Mouse (Mus musculus) embryonic facial prominence, embryonic 11.5 days (tissue): ENCODE measurements around the gene Il17c. TPM values are rescaled to one million over a fixed set of nuclear protein-coding genes. Genes with fewer than 3 reads are reported as not detected.

Experiments used
- ATAC-seq: fragments of 200-750 bp; cut with Nextera tagmentation; replicated peaks from 2 replicates; pipeline ENCODE4 v1.8.0; 2017; ENCODE audit warnings: low read depth; ENCODE audit not compliant: insufficient number of reproducible peaks, low FRiP score, low TSS enrichment
- DNase-seq: peaks from one replicate; pipeline ENCODE4 v3.0.0-alpha.2; 2015; ENCODE audit warnings: low spot score
- H3K27ac ChIP-seq: fragments of 300-500 bp; sonication (generic); replicated peaks from 2 replicates; pipeline ENCODE4 v1.5.1; 2014; ENCODE audit warnings: mild to moderate bottlenecking, low read depth, low read length, control low read depth
- H3K27me3 ChIP-seq: fragments of 300-500 bp; sonication (generic); 2 replicates; pipeline ENCODE4 v1.6.1; 2014; ENCODE audit warnings: mild to moderate bottlenecking, low read length, moderate library complexity, mixed read lengths; ENCODE audit not compliant: control insufficient read depth, insufficient read depth
- H3K36me3 ChIP-seq: fragments of 300-500 bp; sonication (generic); replicated peaks from 2 replicates; pipeline ENCODE4 v1.6.1; 2014; ENCODE audit warnings: low read depth, mild to moderate bottlenecking, low read length, moderate library complexity, mixed read lengths; ENCODE audit not compliant: control insufficient read depth, insufficient read depth
- H3K4me1 ChIP-seq: fragments of 300-500 bp; sonication (generic); 2 replicates; pipeline ENCODE4 v1.6.1; 2014; ENCODE audit warnings: low read length, mixed read lengths; ENCODE audit not compliant: control insufficient read depth, insufficient read depth
- H3K4me2 ChIP-seq: fragments of 300-500 bp; sonication (generic); 2 replicates; pipeline ENCODE4 v1.6.1; 2014; ENCODE audit warnings: low read depth, mild to moderate bottlenecking, control low read depth, low read length, moderate library complexity
- H3K4me3 ChIP-seq: fragments of 300-500 bp; sonication (generic); 2 replicates; pipeline ENCODE4 v1.5.1; 2014; ENCODE audit warnings: low read depth, low read length, control low read depth
- H3K9ac ChIP-seq: fragments of 300-500 bp; sonication (generic); replicated peaks from 2 replicates; pipeline ENCODE4 v1.6.1; 2014; ENCODE audit warnings: mild to moderate bottlenecking, control low read depth, low read length
- H3K9me3 ChIP-seq: fragments of 300-500 bp; sonication (generic); replicated peaks from 2 replicates; pipeline ENCODE4 v1.6.1; 2016; ENCODE audit warnings: mild to moderate bottlenecking, low read length, inconsistent platforms, mixed read lengths; ENCODE audit not compliant: control insufficient read depth
- WGBS: fragments of 180-500 bp; shearing (Covaris S2); extraction: QIAGEN DNeasy Blood & Tissue Kit; methylation state at CpG from one replicate; pipeline ENCODE4 v1.1.7; 2014; 5-methylcytosine and 5-hydroxymethylcytosine counted together
- microRNA-seq: library from miRNA; unstranded; fragments of <30 nt; microRNA quantifications from one replicate; pipeline ENCODE4, GENCODE M21; 2016; ENCODE audit warnings: borderline number of aligned reads
- polyA plus RNA-seq: library from polyadenylated mRNA; unstranded; fragments of >200 nt; fragmentation: Nextera tagmentation; extraction: Ambion mirVana; gene quantifications from 2 replicates; pipeline ENCODE4 v1.2.1, GENCODE M21; 2014

Il17c gene
- polyA plus RNA-seq, 1 experiment from 2014 or later = not detected

GRCm38 (mm10) chr8:122463651-122464640 is 42.1 kb downstream of the Il17c start:
- peaks cover 19% of the 10 kb centered on the region for H3K27me3 ChIP-seq
- WGBS = 53% methylated on average over 12 of the region's 12 CpGs
- DNase-seq (no peak), ATAC-seq (no peak)
- H3K4me2 ChIP-seq = no peak overlapping the region
- H3K4me1 ChIP-seq = peaks cover 8% of the 10 kb centered on the region
- no peaks in the 10 kb centered on the region; the same call in 1 of the 2 replicates for H3K36me3 ChIP-seq
- H3K4me3 ChIP-seq = no peak overlapping the region
- H3K9ac ChIP-seq = no peak overlapping the region
- H3K9me3 ChIP-seq = no peaks in the 10 kb centered on the region
- H3K27ac ChIP-seq = no peak overlapping the region

- no peak overlapping the region for H3K27ac ChIP-seq
- H3K27me3 ChIP-seq = peaks cover 13% of the 10 kb centered on the region
- H3K4me3 ChIP-seq = no peak overlapping the region
- H3K9me3 ChIP-seq = no peaks in the 10 kb centered on the region
- no peaks in the 10 kb centered on the region; the same call in 1 of the 2 replicates for H3K36me3 ChIP-seq
- WGBS = 60% methylated on average over 7 of the region's 7 CpGs
- H3K4me1 ChIP-seq = peaks cover 8% of the 10 kb centered on the region
- H3K4me2 ChIP-seq = no peak overlapping the region
- no peak for DNase-seq
- H3K9ac ChIP-seq = no peak overlapping the region
- ATAC-seq = no peak
Observed at GRCm38 (mm10) chr8:122464985-122465384, 43.2 kb downstream of the Il17c start.

GRCm38 (mm10) chr8:122467816-122468215 is 46.0 kb downstream of the Il17c start:
- WGBS = 90% methylated on average over 13 of the region's 13 CpGs
- Histone ChIP-seq H3K36me3 (no peaks in the 10 kb centered on the region; the same call in 1 of the 2 replicates), H3K4me2 (no peak overlapping the region), H3K4me3 (no peak overlapping the region), H3K27me3 (no peaks in the 10 kb centered on the region), H3K9ac (no peak overlapping the region), H3K4me1 (no peaks in the 10 kb centered on the region), H3K27ac (no peak overlapping the region), H3K9me3 (no peaks in the 10 kb centered on the region)
- no peak for DNase-seq
- no peak for ATAC-seq

- DNase-seq = no peak
- Histone ChIP-seq H3K4me1 (no peaks in the 10 kb centered on the region), H3K9ac (no peak overlapping the region), H3K9me3 (no peaks in the 10 kb centered on the region), H3K4me3 (no peak overlapping the region), H3K36me3 (no peaks in the 10 kb centered on the region; the same call in 1 of the 2 replicates), H3K27me3 (no peaks in the 10 kb centered on the region), H3K27ac (no peak overlapping the region), H3K4me2 (no peak overlapping the region)
- ATAC-seq = no peak
- WGBS = 79% methylated on average over 6 of the region's 6 CpGs
Observed at GRCm38 (mm10) chr8:122469407-122469806, 47.6 kb downstream of the Il17c start.

GRCm38 (mm10) chr8:122469965-122470364 is 48.1 kb downstream of the Il17c start:
- 84% methylated on average over 10 of the region's 10 CpGs for WGBS
- no peak overlapping the region for H3K4me2 ChIP-seq
- H3K9ac ChIP-seq = no peak overlapping the region
- no peaks in the 10 kb centered on the region; the same call in 1 of the 2 replicates for H3K36me3 ChIP-seq
- DNase-seq (no peak), ATAC-seq (no peak)
- H3K9me3 ChIP-seq = no peaks in the 10 kb centered on the region
- no peaks in the 10 kb centered on the region; the same call in 1 of the 2 replicates for H3K4me1 ChIP-seq
- no peaks in the 10 kb centered on the region for H3K27me3 ChIP-seq
- H3K27ac ChIP-seq = no peak overlapping the region
- H3K4me3 ChIP-seq = no peak overlapping the region

GRCm38 (mm10) chr8:122470691-122471090 is 48.9 kb downstream of the Il17c start:
- H3K4me1 ChIP-seq = no peaks in the 10 kb centered on the region; the same call in 1 of the 2 replicates
- no peaks in the 10 kb centered on the region for H3K9me3 ChIP-seq
- H3K9ac ChIP-seq = no peak overlapping the region
- H3K4me2 ChIP-seq = no peak overlapping the region
- H3K4me3 ChIP-seq = no peak overlapping the region
- H3K27ac ChIP-seq = no peak overlapping the region
- 90% methylated on average over 5 of the region's 5 CpGs for WGBS
- no peaks in the 10 kb centered on the region; the same call in 1 of the 2 replicates for H3K36me3 ChIP-seq
- ATAC-seq (no peak), DNase-seq (no peak)
- no peaks in the 10 kb centered on the region for H3K27me3 ChIP-seq

Small RNA genes lying within 50 kb of the gene (microRNA-seq; reads per million reads assigned to microRNA genes)
- not detected for gene Gm24366

Other genes with a start within 250 kb of the Il17c start
- gene Zfpm1, start 139.9 kb upstream of the Il17c start, polyA plus RNA-seq = 1.5 and 1.8 TPM in 2 replicates
- not detected in 2 replicates for gene Trhr2, start 61.3 kb upstream of the Il17c start, polyA plus RNA-seq
- 39.3 and 40.1 TPM in 2 replicates for gene Zc3h18, start 45.4 kb upstream of the Il17c start, polyA plus RNA-seq
- 62.2 and 63.5 TPM in 2 replicates for gene Cyba, start 10.9 kb downstream of the Il17c start, polyA plus RNA-seq
- 41.0 and 42.2 TPM in 2 replicates for gene Mvd, start 21.4 kb downstream of the Il17c start, polyA plus RNA-seq
- 0.17 and 0.34 TPM in 2 replicates for gene Snai3, start 38.7 kb downstream of the Il17c start, polyA plus RNA-seq
- 26.6 and 27.4 TPM in 2 replicates for gene Rnf166, start 54.0 kb downstream of the Il17c start, polyA plus RNA-seq
- gene Ctu2, start 54.1 kb downstream of the Il17c start, polyA plus RNA-seq = 66.8 and 75.5 TPM in 2 replicates
- 3.4 and 5.9 TPM in 2 replicates for gene Piezo1, start 129.3 kb downstream of the Il17c start, polyA plus RNA-seq
- gene Cdt1, start 146.0 kb downstream of the Il17c start, polyA plus RNA-seq = 31.6 and 32.1 TPM in 2 replicates
- gene Aprt, start 154.9 kb downstream of the Il17c start, polyA plus RNA-seq = 246 and 268 TPM in 2 replicates
- 4.3 and 6.6 TPM in 2 replicates for gene Galns, start 189.4 kb downstream of the Il17c start, polyA plus RNA-seq
- 38.1 and 43.6 TPM in 2 replicates for gene Trappc2l, start 189.6 kb downstream of the Il17c start, polyA plus RNA-seq
- gene Pabpn1l, start 200.7 kb downstream of the Il17c start, polyA plus RNA-seq = not detected in 2 replicates